Mouse (Mus musculus) bone marrow, adult 2 months (tissue): Measurements from ENCODE around the gene Stk38.

ENCODE experiments used
- CTCF ChIP-seq: fragments of 200-500 bp; IDR thresholded peaks from 2 replicates; pipeline ENCODE4 v1.5.1; 2011; ENCODE audit warnings: low read length, control low read depth; ENCODE audit not compliant: control insufficient read depth, insufficient read depth
- POLR2A ChIP-seq: fragments of 200-500 bp; IDR thresholded peaks from 2 replicates; pipeline ENCODE4 v1.6.1; 2011; ENCODE audit warnings: low read depth, mild to moderate bottlenecking, control low read depth, low read length, borderline replicate concordance; ENCODE audit not compliant: control insufficient read depth

- TF ChIP-seq CTCF, result no peak
- TF ChIP-seq POLR2A, result peak; percentile 95
These were observed 55.7 kb downstream of the Stk38 start, which contains the start of gene Kctd20 for GRCm38 (mm10) chr17:28951831-28952799.
